In the genomic region with DNA sequence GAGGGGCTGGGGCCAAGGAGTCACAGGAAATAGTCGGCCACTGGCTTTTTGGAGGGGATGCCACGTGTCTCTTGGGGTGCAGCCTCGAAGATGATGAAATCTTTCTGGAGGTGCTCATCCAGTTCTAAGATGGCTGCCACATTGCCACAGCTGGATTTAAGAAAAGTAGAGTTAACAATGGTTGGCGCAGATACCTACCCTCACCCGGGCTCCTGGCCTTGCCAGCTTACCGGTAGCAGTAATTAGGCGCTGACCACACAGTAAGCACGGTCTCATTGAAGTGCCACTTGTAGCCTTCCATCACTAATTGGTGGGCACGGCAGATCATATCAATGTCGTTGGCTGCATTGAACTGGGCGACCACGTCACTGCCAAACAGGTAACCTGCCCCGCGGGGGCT, we compare ENCODE assay signal across 1 mouse cellular context.
TF ChIP-seq lines count a peak whose summit lies in the region.

No protein-coding gene starts in this region.

TF ChIP-seq in CH12.LX, 34 proteins besides CTCF, POLR2A, EP300 and RAD21 (continued from another document):
- TF ChIP-seq HCFC1 (IDR thresholded peaks at IDR 0.05; ENCODE audit: low read depth, low read length): no peak
